Mouse (Mus musculus): ENCODE measurements at regions not wholly inside any gene's neighbourhood (a gene's known extent, or its start where the extent isn't known, plus 50 kb on each side); places are given as distances from the start of the nearest gene placed in this dataset.
"Not testable (repeated sequence)": the region's sequence is repeated elsewhere in the genome, so short reads cannot be mapped to it uniquely, and the experiment has no call there.

GRCm38 (mm10) chr3:111402135-111402534 lies 1151.3 kb upstream of the Prmt6 start:
- intact Hi-C loops (cut with DNase I), result no loop called here
- DNase-seq (ENCODE audit: low spot score in 2 of 2), result no peak

- intact Hi-C loops (cut with DNase I), result no loop called here
- no peak for DNase-seq (ENCODE audit: low spot score in 2 of 2)
Observed at GRCm38 (mm10) chr3:111393127-111393526, 1142.3 kb upstream of the Prmt6 start.

- intact Hi-C loops (cut with DNase I); DNase-seq (ENCODE audit: low spot score in 2 of 2): not testable (repeated sequence)
Observed at GRCm38 (mm10) chr3:111392713-111393112, 1141.9 kb upstream of the Prmt6 start.

- intact Hi-C loops (cut with DNase I), result no loop called here
- no peak for DNase-seq (ENCODE audit: low spot score in 2 of 2)
Observed at GRCm38 (mm10) chr3:111386745-111387144, 1135.9 kb upstream of the Prmt6 start.

- DNase-seq (ENCODE audit: low spot score in 2 of 2), result peak in 1 of 2 experiments; percentile 4
Observed at GRCm38 (mm10) chr3:111386334-111386733, 1135.5 kb upstream of the Prmt6 start.

GRCm38 (mm10) chr3:111385627-111386026 lies 1134.8 kb upstream of the Prmt6 start:
- intact Hi-C loops (cut with DNase I), result no loop called here
- DNase-seq (ENCODE audit: low spot score in 2 of 2), result no peak

More at GRCm38 (mm10) chr3:111386334-111386733, 1135.5 kb upstream of the Prmt6 start:
- intact Hi-C loops (cut with DNase I), result no loop called here

GRCm38 (mm10) chr3:111371259-111371658 lies 1120.5 kb upstream of the Prmt6 start:
- DNase-seq (ENCODE audit: low spot score in 2 of 2), result no peak
- intact Hi-C loops (cut with DNase I), result no loop called here

- DNase-seq (ENCODE audit: low spot score in 2 of 2), result no peak
- intact Hi-C loops (cut with DNase I), result no loop called here
Observed at GRCm38 (mm10) chr3:111338247-111338646, 1087.4 kb upstream of the Prmt6 start.

GRCm38 (mm10) chr3:111291018-111291538 lies 1040.3 kb upstream of the Prmt6 start:
- no peak for DNase-seq (ENCODE audit: low spot score in 2 of 2)
- intact Hi-C loops (cut with DNase I), result no loop called here

- intact Hi-C loops (cut with DNase I), result no loop called here
- DNase-seq (ENCODE audit: low spot score in 2 of 2), result no peak
Observed at GRCm38 (mm10) chr3:111281584-111281983, 1030.8 kb upstream of the Prmt6 start.
